Mouse (Mus musculus) urinary bladder, adult 18-20 months (tissue): ENCODE measurements around the gene Rab40c.

Experiments used
- DNase-seq, 2 experiments: peaks; one replicate each; pipeline ENCODE4 v3.0.0; 2022; ENCODE audit warnings: low spot score in 2 of 2, mixed read lengths in 2 of 2

Rab40c gene

GRCm38 (mm10) chr17:25900193-25900592 lies 19.3 kb downstream of the Rab40c start:
- DNase-seq, result no peak

GRCm38 (mm10) chr17:25895891-25896290 lies 23.6 kb downstream of the Rab40c start:
- no peak for DNase-seq

- no peak for DNase-seq
Observed at GRCm38 (mm10) chr17:25895415-25895814, 24.1 kb downstream of the Rab40c start.

GRCm38 (mm10) chr17:25893975-25894617 lies 25.4 kb downstream of the Rab40c start:
- peak in 1 of 2 experiments; percentile 39 for DNase-seq

GRCm38 (mm10) chr17:25888837-25889236 lies 30.7 kb downstream of the Rab40c start:
- no peak for DNase-seq

GRCm38 (mm10) chr17:25887467-25887866 lies 32.1 kb downstream of the Rab40c start:
- no peak for DNase-seq

GRCm38 (mm10) chr17:25886806-25887205 lies 32.7 kb downstream of the Rab40c start:
- no peak for DNase-seq

GRCm38 (mm10) chr17:25885636-25886035 lies 33.9 kb downstream of the Rab40c start:
- no peak for DNase-seq

- DNase-seq, result no peak
Observed at GRCm38 (mm10) chr17:25883824-25884223, 35.7 kb downstream of the Rab40c start.

GRCm38 (mm10) chr17:25883268-25883667 lies 36.3 kb downstream of the Rab40c start:
- no peak for DNase-seq

- DNase-seq, result no peak
Observed at GRCm38 (mm10) chr17:25882306-25882705, 37.2 kb downstream of the Rab40c start.

- no peak for DNase-seq
Observed at GRCm38 (mm10) chr17:25881691-25882090, 37.8 kb downstream of the Rab40c start.

- DNase-seq, result no peak
Observed at GRCm38 (mm10) chr17:25880913-25881641, 38.5 kb downstream of the Rab40c start.

- no peak for DNase-seq
Observed at GRCm38 (mm10) chr17:25880196-25880910, 39.2 kb downstream of the Rab40c start, which contains the start of gene Wfikkn1. Gene Wfikkn1, minus strand, starts transcription at chr17:25880858.

- DNase-seq, result no peak
Observed at GRCm38 (mm10) chr17:25879750-25880149, 39.8 kb downstream of the Rab40c start.

- DNase-seq, result no peak
Observed at GRCm38 (mm10) chr17:25879261-25879660, 40.3 kb downstream of the Rab40c start.

GRCm38 (mm10) chr17:25878611-25879180 lies 40.8 kb downstream of the Rab40c start:
- no peak for DNase-seq

GRCm38 (mm10) chr17:25877741-25878610 lies 41.6 kb downstream of the Rab40c start:
- no peak for DNase-seq

- no peak for DNase-seq
Observed at GRCm38 (mm10) chr17:25877025-25877424, 42.5 kb downstream of the Rab40c start.

- no peak for DNase-seq
Observed at GRCm38 (mm10) chr17:25876347-25876915, 43.1 kb downstream of the Rab40c start.
